Mouse (Mus musculus) ES-CJ7 (cell line): Measurements from ENCODE around the gene Cmtm1.
"Not testable (repeated sequence)": the region's sequence is repeated elsewhere in the genome, so short reads cannot be mapped to it uniquely, and the experiment has no call there.

Source experiments
- DNase-seq: peaks from one replicate; pipeline ENCODE4 v3.0.0; 2011; ENCODE audit warnings: low read depth, low spot score

Gene Cmtm1

GRCm38 (mm10) chr8:104321267-104321666, 11.3 kb upstream of the Cmtm1 start, which contains the start of gene Gm11020:
Gene Gm11020 (plus strand): TSS chr8:104321567.
- DNase-seq, result not testable (repeated sequence)

DNA sequence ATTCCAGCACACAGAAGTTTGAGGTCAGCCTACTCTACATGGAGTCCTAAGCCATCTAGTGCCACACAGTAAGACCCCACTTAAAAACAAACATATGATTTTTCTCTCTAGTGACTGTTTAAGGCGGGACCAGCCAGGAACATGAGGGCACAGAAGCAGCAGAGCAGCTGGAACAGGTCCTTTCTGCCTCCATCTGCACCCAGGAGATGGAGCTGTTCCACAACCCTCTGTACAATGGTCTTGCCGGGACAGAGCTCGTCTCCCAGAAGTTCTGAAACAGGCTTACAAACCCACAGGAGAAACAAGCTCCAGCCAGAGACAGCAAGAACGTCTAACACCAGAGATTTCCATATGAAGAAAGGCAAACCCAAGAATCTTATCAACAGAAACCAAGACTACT, 3.4 kb upstream of the Cmtm1 start:
- no peak for DNase-seq

GRCm38 (mm10) chr8:104312023-104312422, 2.1 kb upstream of the Cmtm1 start:
- not testable (repeated sequence) for DNase-seq

DNA sequence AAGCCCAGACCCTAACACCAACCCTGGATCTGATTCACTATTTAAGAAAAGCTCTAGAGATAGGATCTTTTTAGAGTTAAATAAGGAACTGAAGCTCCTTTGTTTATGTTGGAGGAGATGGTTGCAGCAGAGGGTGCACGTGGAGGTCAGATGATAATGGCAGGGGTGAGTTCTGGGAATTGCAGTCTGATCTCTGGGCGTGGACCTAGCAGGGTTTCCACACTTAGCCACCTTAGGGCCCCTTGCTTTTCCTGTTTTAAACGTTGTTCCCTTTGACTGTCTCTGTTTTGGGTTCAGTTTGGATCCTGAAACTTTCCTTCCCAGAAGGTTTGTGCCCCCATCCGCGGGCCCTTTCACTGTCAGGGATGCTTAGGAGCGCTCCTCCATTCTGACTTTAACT, 1.6 kb downstream of the Cmtm1 start:
- DNase-seq, result peak; percentile 28

DNA sequence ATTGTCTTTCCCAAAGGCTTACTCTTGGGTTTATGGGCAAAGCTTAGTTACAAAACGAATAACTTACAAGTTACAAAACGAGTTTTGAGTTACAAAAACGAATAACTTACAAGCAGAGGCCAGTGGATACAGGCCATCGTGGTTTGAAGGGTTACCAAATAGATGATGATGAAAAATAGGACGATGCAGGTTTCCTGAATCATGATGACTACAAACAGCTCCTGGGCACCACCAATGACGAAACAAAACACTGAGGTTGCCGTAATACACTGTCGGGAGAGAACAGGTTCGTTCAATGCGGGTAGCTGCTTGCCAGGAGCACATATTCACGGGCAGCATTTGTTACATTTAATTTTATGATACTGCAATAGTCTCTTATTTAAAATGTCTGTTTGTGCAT, 5.0 kb downstream of the Cmtm1 start:
- DNase-seq, result no peak

DNA sequence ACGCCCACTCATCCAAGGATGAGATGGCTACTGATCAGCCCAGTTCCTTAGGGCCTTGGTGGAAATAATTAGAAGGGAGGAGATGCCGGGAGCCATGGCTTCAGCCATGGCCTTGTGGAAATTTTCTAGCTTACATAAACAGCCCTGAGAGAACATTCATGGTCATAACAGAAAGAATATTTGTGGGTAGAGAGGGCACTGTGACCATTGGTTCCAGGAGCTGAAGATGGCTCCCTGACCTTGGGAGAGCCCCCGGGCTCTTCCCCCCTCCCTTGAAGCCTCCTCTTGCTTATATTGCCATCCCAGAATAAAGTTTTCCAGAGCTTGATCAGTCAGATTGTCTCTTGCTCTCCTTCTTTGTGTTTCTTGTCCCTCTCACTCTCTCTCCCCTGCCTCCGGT, 7.4 kb downstream of the Cmtm1 start:
- DNase-seq, result not testable (repeated sequence)

GRCm38 (mm10) chr8:104301577-104301976, 8.4 kb downstream of the Cmtm1 start:
- DNase-seq, result not testable (repeated sequence)

GRCm38 (mm10) chr8:104294396-104294795, 15.5 kb downstream of the Cmtm1 start:
- DNase-seq, result no peak

GRCm38 (mm10) chr8:104293081-104293480, 16.9 kb downstream of the Cmtm1 start, which contains the start of gene Cmtm2a:
Gene Cmtm2a (minus strand): TSS chr8:104293181.
- DNase-seq, result not testable (repeated sequence)

DNA sequence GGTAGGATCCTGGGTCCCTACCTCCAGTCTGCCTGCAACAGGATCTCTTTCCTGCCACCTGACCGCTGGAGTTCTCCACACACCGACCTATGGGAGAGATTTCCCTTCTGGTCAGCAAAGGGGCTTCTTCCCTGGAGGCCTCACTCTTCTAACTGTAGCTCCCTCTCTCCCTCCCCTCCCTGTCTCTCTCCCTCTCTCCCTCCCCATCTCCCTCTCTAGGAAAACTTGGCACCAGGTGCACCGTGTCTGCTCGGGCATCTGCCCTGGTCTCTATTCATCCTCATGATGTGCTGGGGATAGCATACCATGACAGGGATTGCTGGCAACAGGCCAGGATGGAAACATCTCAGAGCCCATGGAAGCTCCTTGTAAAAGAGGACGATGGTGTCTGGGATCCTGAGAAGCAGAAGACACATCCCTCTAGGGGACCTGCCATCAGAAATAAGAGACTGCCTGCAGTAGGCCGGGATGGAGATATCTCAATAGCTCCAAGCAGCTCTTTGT, 41.0 kb downstream of the Cmtm1 start:
- no peak for DNase-seq

- no peak for DNase-seq
Measured at GRCm38 (mm10) chr8:104268368-104268767, 41.6 kb downstream of the Cmtm1 start.

DNA sequence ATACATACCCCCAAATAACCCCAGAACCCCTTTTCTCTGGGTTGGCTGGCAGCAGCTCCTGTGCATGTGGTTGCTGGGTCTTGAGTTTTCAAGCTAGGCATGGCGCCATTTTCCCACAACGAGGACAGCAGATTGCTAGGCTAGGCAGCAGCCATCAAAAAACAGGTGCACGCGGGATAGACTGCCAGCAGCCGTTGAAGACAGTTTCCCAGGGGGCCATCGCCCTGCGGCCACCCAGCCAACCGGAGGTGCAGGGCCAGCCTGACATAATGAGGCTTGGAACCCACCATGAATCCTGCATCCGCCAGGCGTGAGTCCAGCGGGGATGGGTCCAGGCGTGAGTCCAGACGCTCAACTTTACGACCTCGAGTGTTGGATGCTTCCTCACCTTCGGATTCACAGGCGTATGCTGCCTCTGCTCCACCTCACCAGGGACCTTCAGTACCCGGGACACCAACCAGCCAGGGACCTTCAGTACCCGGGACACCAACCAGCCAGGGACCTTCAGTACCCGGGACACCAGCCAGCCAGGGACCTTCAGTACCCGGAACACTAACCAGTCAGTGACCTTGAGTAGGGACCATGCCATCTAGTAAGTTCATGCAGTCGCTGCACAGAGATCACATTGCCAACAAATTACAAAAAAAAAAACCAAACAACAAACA, 45.5 kb downstream of the Cmtm1 start:
- DNase-seq, result not testable (repeated sequence)

GRCm38 (mm10) chr8:104261802-104262201, 48.1 kb downstream of the Cmtm1 start:
- not testable (repeated sequence) for DNase-seq

DNA sequence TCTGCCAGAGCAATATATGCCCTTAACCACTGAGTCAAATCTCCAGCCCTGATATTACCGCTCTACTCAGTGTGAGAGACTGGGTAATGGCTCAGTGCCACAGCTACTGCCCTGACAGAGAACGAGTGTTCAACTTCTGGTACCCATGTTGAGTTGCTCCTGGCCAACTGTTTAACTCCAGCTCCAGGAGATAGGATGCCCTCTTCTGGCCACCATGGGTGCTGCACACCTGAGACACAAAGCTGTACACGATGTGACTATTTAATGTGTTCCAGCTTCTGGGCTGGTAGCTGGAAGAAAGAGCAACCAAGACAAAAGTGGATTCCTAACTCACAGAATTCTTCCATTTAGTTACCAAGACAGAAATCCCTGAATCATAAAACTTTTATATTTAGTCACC, 56.9 kb downstream of the Cmtm1 start:
- peak; percentile 78 for DNase-seq

DNA sequence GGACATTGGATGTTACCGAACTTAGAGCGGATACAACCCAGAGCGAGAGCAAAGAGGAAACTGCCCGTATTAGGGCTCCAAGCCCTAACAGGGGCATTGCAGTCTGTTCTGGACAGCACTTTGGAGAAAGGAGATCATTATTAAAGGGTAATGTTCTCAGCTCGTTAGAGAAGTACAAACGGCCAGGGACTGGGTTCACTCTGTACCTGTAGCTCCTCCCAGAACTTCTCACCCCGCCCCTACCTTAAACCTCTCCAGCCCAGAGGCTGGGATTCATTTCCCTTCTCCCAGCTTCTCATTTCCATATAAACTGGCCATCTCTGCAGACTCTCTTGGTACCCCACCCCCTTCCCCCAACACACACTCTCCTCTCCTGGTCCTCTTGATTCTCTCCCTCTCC, 58.5 kb downstream of the Cmtm1 start:
- DNase-seq, result peak; percentile 76

GRCm38 (mm10) chr8:104250439-104251367, 59.2 kb downstream of the Cmtm1 start, which contains the start of gene Cklf:
Gene Cklf (plus strand): TSS chr8:104250861.
- DNase-seq, result peak; percentile 98

DNA sequence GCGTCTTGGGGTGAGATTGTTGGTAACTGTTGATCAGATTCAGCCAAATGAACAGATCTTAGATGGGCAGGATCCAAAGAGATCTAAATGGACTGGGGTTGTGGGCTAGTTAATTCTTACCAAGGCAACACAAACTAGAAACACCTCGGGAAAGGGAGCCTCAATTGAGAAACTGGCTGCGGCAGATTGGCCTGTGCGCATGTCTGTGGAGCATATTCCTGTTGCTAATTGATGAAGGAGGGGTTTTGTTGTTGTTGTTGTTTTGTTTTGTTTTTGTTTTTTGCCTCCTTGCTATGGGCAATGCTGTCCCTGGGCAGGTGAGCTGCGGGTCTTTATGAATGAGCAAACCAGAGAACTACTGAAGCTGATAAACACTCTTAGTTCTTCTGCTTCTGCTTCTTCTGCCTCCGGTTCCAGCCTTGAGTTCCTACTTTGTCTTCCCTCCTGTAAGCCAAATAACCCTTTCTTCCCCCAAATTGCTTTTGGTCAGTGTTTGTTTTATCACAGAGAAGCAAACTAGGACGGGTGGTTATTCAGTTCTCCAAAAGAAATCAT, 60.4 kb downstream of the Cmtm1 start:
- DNase-seq, result no peak

- DNase-seq, result peak; percentile 83
Measured at GRCm38 (mm10) chr8:104248276-104248675, 61.7 kb downstream of the Cmtm1 start, which contains the start of gene Tk2. Gene Tk2 (minus strand): TSS chr8:104248558.

DNA sequence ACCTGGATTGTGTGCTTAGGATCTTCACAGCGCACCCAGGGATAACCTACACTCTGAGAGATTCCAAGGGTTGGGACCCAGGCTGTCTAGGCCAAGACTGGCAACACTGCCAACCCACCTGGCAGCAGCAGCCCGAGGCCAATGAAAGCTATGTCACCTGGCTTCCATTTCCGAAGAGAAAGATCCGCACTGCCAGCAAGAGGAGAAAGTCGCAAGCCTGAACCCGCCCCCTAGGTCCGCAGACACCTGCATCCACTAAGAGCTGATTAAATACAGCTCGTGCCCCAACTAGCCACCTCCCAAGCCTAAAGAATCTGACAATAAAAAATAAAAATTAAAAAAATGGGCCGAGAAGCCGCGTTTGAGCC, 62.1 kb downstream of the Cmtm1 start:
- DNase-seq, result no peak

- DNase-seq, result no peak
Measured at GRCm38 (mm10) chr8:104247054-104247907, 62.7 kb downstream of the Cmtm1 start.

DNA sequence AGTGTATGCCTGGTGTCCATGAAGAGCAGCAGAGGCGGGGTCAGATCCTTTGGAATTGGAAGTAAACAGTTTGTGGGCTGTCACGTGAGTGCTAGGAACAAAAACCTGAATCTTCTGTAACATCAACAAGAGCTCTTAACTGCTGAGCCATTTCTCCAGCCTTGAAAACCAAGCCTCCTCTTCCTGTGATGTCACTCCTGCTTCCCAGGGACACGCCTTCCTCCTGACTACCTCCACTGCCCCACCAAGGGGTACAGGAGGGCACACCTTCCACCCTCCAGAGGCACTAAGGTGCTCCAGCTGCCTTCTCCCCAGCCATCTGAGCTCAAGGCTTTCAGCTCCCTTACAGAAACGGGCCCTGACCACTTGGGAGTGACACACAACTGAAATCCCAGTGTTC, 63.3 kb downstream of the Cmtm1 start:
- no peak for DNase-seq
